Mouse (Mus musculus) CH12.LX (cell line): Measurements from ENCODE around the gene She. TPM values are rescaled to one million over a fixed set of nuclear protein-coding genes. Genes with fewer than 3 reads are reported as not detected.

ENCODE experiments used
- DNase-seq: peaks from one replicate; pipeline ENCODE4 v3.0.0-alpha.2; 2013; ENCODE audit errors: extremely low read depth
- H3K27ac ChIP-seq: 2 replicates; pipeline ENCODE4 v1.5.1; 2012; ENCODE audit warnings: low read depth, mild to moderate bottlenecking, control low read depth, moderate library complexity; ENCODE audit not compliant: insufficient read depth
- H3K27me3 ChIP-seq: replicated peaks from 2 replicates; pipeline ENCODE3; 2012; ENCODE audit warnings: inconsistent platforms
- H3K36me3 ChIP-seq, 2 experiments: replicated peaks in 1 of 2; 2 replicates each; pipeline versions ENCODE3 to v1.6.1; 2012; ENCODE audit warnings: inconsistent platforms in 1 of 2, low read length in 1 of 2, mild to moderate bottlenecking in 1 of 2, mixed read lengths in 1 of 2, moderate library complexity in 1 of 2; ENCODE audit not compliant: control insufficient read depth in 1 of 2, insufficient read depth in 1 of 2
- H3K4me1 ChIP-seq, 2 experiments: 2 replicates each; pipeline ENCODE4 v1.6.1; 2012; ENCODE audit warnings: inconsistent platforms in 1 of 2, moderate library complexity in 1 of 2; ENCODE audit not compliant: insufficient read depth in 2 of 2, control insufficient read depth in 1 of 2
- H3K4me2 ChIP-seq: 2 replicates; pipeline ENCODE4 v1.6.1; 2012; ENCODE audit warnings: low read depth, mild to moderate bottlenecking, control low read depth; ENCODE audit not compliant: poor library complexity, insufficient read depth, severe bottlenecking
- H3K4me3 ChIP-seq, 3 experiments: fragments of 150-350 bp in 1 of 3; sonication (generic) in 1 of 3; replicated peaks in 1 of 3; 2 replicates each; pipeline versions ENCODE3 to v1.5.1; 2011 to 2012; ENCODE audit warnings: low read depth in 2 of 3, low read length in 2 of 3, mild to moderate bottlenecking in 2 of 3, moderate library complexity in 2 of 3, control low read depth in 1 of 3, improper control_type of control experiment in 1 of 3, inconsistent platforms in 1 of 3, mixed read lengths in 1 of 3; ENCODE audit not compliant: poor library complexity in 1 of 3
- H3K79me2 ChIP-seq: replicated peaks from 2 replicates; pipeline ENCODE4 v1.6.1; 2012; ENCODE audit warnings: mild to moderate bottlenecking, moderate library complexity; ENCODE audit not compliant: control insufficient read depth, poor library complexity, insufficient read depth, severe bottlenecking; ENCODE audit errors: extremely low read depth
- H3K9ac ChIP-seq: 2 replicates; pipeline ENCODE4 v1.6.1; 2012; ENCODE audit warnings: low read depth, mild to moderate bottlenecking, control low read depth, moderate library complexity; ENCODE audit not compliant: insufficient read depth
- H3K9me3 ChIP-seq: replicated peaks from 2 replicates; pipeline ENCODE3; 2012; ENCODE audit warnings: low read length, inconsistent platforms, mixed read lengths
- BHLHE40 ChIP-seq: IDR thresholded peaks from 2 replicates; pipeline ENCODE4 v1.6.1; 2011; ENCODE audit warnings: mild to moderate bottlenecking, low read depth, low read length, improper control_type of control experiment
- CHD2 ChIP-seq: IDR thresholded peaks from 2 replicates; pipeline ENCODE4 v1.6.1; 2011; ENCODE audit warnings: low read length, improper control_type of control experiment
- CTCF ChIP-seq, 2 experiments: IDR thresholded peaks in 1 of 2; conservative IDR thresholded peaks in 1 of 2; 2 replicates each; pipeline ENCODE4 v1.5.1; 2011 to 2012; ENCODE audit warnings: low read depth in 2 of 2, low read length in 2 of 2, improper control_type of control experiment in 1 of 2, inconsistent platforms in 1 of 2, mild to moderate bottlenecking in 1 of 2, moderate library complexity in 1 of 2
- E2F4 ChIP-seq: IDR thresholded peaks from 2 replicates; pipeline ENCODE4 v1.6.1; 2011; ENCODE audit warnings: low read depth, low read length, improper control_type of control experiment; ENCODE audit not compliant: insufficient replicate concordance
- ELF1 ChIP-seq: IDR thresholded peaks from 2 replicates; pipeline ENCODE4 v1.6.1; 2014; ENCODE audit warnings: low read depth, mild to moderate bottlenecking, inconsistent platforms, low read length, improper control_type of control experiment
- EP300 ChIP-seq: IDR thresholded peaks from 2 replicates; pipeline ENCODE4 v1.6.1; 2011; ENCODE audit warnings: low read length, improper control_type of control experiment
- ETS1 ChIP-seq: conservative IDR thresholded peaks from 2 replicates; pipeline ENCODE4 v1.6.1; 2012; ENCODE audit warnings: low read depth, mild to moderate bottlenecking, inconsistent platforms, low read length, improper control_type of control experiment, moderate library complexity
- GABPA ChIP-seq: IDR thresholded peaks from 2 replicates; pipeline ENCODE4 v1.6.1; 2012; ENCODE audit warnings: low read depth, low read length, improper control_type of control experiment, inconsistent platforms; ENCODE audit not compliant: insufficient replicate concordance
- HCFC1 ChIP-seq: IDR thresholded peaks from 2 replicates; pipeline ENCODE4 v1.6.1; 2012; ENCODE audit warnings: low read depth, mild to moderate bottlenecking, inconsistent platforms, low read length, improper control_type of control experiment
- JUN ChIP-seq: IDR thresholded peaks from 2 replicates; pipeline ENCODE4 v1.6.1; 2011; ENCODE audit warnings: low read depth, mild to moderate bottlenecking, low read length, improper control_type of control experiment, moderate library complexity; ENCODE audit not compliant: insufficient read depth
- JUND ChIP-seq: conservative IDR thresholded peaks from 2 replicates; pipeline ENCODE4 v1.6.1; 2011; ENCODE audit warnings: low read depth, low read length, improper control_type of control experiment
- MAFK ChIP-seq: IDR thresholded peaks from 2 replicates; pipeline ENCODE4 v1.6.1; 2011; ENCODE audit warnings: low read length, improper control_type of control experiment; ENCODE audit not compliant: insufficient replicate concordance
- MAZ ChIP-seq: IDR thresholded peaks from 2 replicates; pipeline ENCODE4 v1.6.1; 2012; ENCODE audit warnings: low read depth, mild to moderate bottlenecking, inconsistent platforms, low read length, improper control_type of control experiment, moderate library complexity
- MEF2A ChIP-seq: IDR thresholded peaks from 2 replicates; pipeline ENCODE4 v1.6.1; 2014; ENCODE audit warnings: low read depth, mild to moderate bottlenecking, inconsistent platforms, low read length, improper control_type of control experiment, borderline replicate concordance
- MYC ChIP-seq: IDR thresholded peaks from 2 replicates; pipeline ENCODE4 v1.6.1; 2011; ENCODE audit warnings: low read depth, mild to moderate bottlenecking, improper control_type of control experiment, low read length
- PAX5 ChIP-seq: IDR thresholded peaks from 2 replicates; pipeline ENCODE4 v1.6.1; 2012; ENCODE audit warnings: low read length, inconsistent platforms, mixed read lengths
- POLR2AphosphoS2 ChIP-seq: IDR thresholded peaks from 2 replicates; pipeline ENCODE4 v1.6.1; 2011; ENCODE audit warnings: low read depth, low read length, improper control_type of control experiment
- RAD21 ChIP-seq: IDR thresholded peaks from 2 replicates; pipeline ENCODE4 v1.6.1; 2011; ENCODE audit warnings: low read depth, mild to moderate bottlenecking, low read length, improper control_type of control experiment, moderate library complexity
- RCOR1 ChIP-seq: conservative IDR thresholded peaks from 2 replicates; pipeline ENCODE4 v1.6.1; 2012; ENCODE audit warnings: low read depth, mild to moderate bottlenecking, inconsistent platforms, low read length, improper control_type of control experiment
- TCF12 ChIP-seq: IDR thresholded peaks from 2 replicates; pipeline ENCODE4 v1.6.1; 2014; ENCODE audit warnings: low read depth, mild to moderate bottlenecking, inconsistent platforms, low read length, improper control_type of control experiment
- UBTF ChIP-seq: IDR thresholded peaks from 2 replicates; pipeline ENCODE4 v1.6.1; 2012; ENCODE audit warnings: low read depth, mild to moderate bottlenecking, inconsistent platforms, low read length, improper control_type of control experiment, moderate library complexity
- USF1 ChIP-seq: IDR thresholded peaks from 2 replicates; pipeline ENCODE4 v1.6.1; 2014; ENCODE audit warnings: low read depth, mild to moderate bottlenecking, inconsistent platforms, low read length, improper control_type of control experiment
- ZKSCAN1 ChIP-seq: IDR thresholded peaks from 2 replicates; pipeline ENCODE4 v1.6.1; 2012; ENCODE audit warnings: low read depth, inconsistent platforms, low read length, improper control_type of control experiment, borderline replicate concordance
- ZMIZ1 ChIP-seq: IDR thresholded peaks from 2 replicates; pipeline ENCODE4 v1.6.1; 2012; ENCODE audit warnings: low read depth, mild to moderate bottlenecking, inconsistent platforms, low read length, improper control_type of control experiment
- ZNF384 ChIP-seq: IDR thresholded peaks from 2 replicates; pipeline ENCODE4 v1.6.1; 2012; ENCODE audit warnings: low read depth, low read length, improper control_type of control experiment, inconsistent platforms
- dilution Hi-C: fragments of 300-500 bp; cut with MboI; formaldehyde crosslinking; loops from 2 replicates; pipeline ENCODE4 v1.14.3; 2020; ENCODE audit warnings: low sequenced_read_pairs; ENCODE audit not compliant: extremely low pct_unique_long_range_greater_than_20kb, extremely low pct_ligation_motif_present
- in situ Hi-C: fragments of 300-500 bp; cut with MboI; formaldehyde crosslinking; loops from 3 replicates; pipeline ENCODE4 v1.14.3; 2019; ENCODE audit warnings: low sequenced_read_pairs, low pct_ligation_motif_present, low pct_unique_long_range_greater_than_20kb, mixed read lengths
- polyA plus RNA-seq: library from polyadenylated mRNA; unstranded; fragments of >175 nt; gene quantifications from 2 replicates; pipeline ENCODE4 v1.2.1, GENCODE M21; 2012; ENCODE audit warnings: low read depth; ENCODE audit not compliant: insufficient read length
- total RNA-seq, 2 experiments: library from RNA; depleted of rRNA; stranded (reverse); fragments of 300-350 nt in 1 of 2; fragments of >200 nt in 1 of 2; gene quantifications; 2 replicates each; pipeline ENCODE4 v1.2.3; 2012 to 2014

The She gene
- total and polyA plus RNA-seq, 3 experiments, result not detected

GRCm38 (mm10) chr3:89868357-89868756 lies 37.2 kb downstream of the She start:
- Histone ChIP-seq H3K4me1 (peaks cover 9 to 57% of the 10 kb centered on the region in 2 experiments; a peak in 3 of 4 replicates), H3K4me2 (no peak overlapping the region), H3K4me3 (no peak overlapping the region), H3K79me2 (no peaks in the 10 kb centered on the region), H3K9ac (no peak overlapping the region)
- in situ Hi-C loops, result no loop called here
- DNase-seq, result no peak
- TF ChIP-seq ZMIZ1 (no peak), MAZ (no peak), RAD21 (no peak), UBTF (no peak), TCF12 (no peak), USF1 (no peak)
- TF ChIP-seq, all 38 proteins: peak for 0
- Histone ChIP-seq H3K27me3 (peaks cover 2% of the 10 kb centered on the region), H3K9me3 (peaks cover 7% of the 10 kb centered on the region), H3K27ac (no peak overlapping the region), H3K36me3 (peaks cover 0 to 2% of the 10 kb centered on the region in 2 experiments)
- dilution Hi-C loops, result no loop called here

- H3K27me3 ChIP-seq, result peaks cover 2% of the 10 kb centered on the region
- H3K9me3 ChIP-seq, result peaks cover 7% of the 10 kb centered on the region
- in situ Hi-C loops, result no loop called here
- H3K4me3 ChIP-seq, result no peak overlapping the region
- H3K79me2 ChIP-seq, result no peaks in the 10 kb centered on the region
- TF ChIP-seq ELF1 (no peak), GABPA (no peak), JUND (no peak), UBTF (no peak), RAD21 (no peak), POLR2AphosphoS2 (no peak), USF1 (no peak), HCFC1 (no peak), PAX5 (no peak), BHLHE40 (no peak), E2F4 (no peak)
- H3K4me1 ChIP-seq, result peaks cover 9 to 51% of the 10 kb centered on the region in 2 experiments; a peak in 3 of 4 replicates
- H3K27ac ChIP-seq, result no peak overlapping the region
- dilution Hi-C loops, result no loop called here
- H3K9ac ChIP-seq, result no peak overlapping the region
- no peak for DNase-seq
- H3K4me2 ChIP-seq, result no peak overlapping the region
- H3K36me3 ChIP-seq, result peaks cover 0 to 2% of the 10 kb centered on the region in 2 experiments
Observed at GRCm38 (mm10) chr3:89868956-89869355, 37.8 kb downstream of the She start.

- peaks cover 9 to 45% of the 10 kb centered on the region in 2 experiments; a peak in 3 of 4 replicates for H3K4me1 ChIP-seq
- peak overlapping the region; percentile 78; the same call in 1 of the 2 replicates for H3K4me2 ChIP-seq
- H3K27me3 ChIP-seq, result peaks cover 2% of the 10 kb centered on the region
- H3K79me2 ChIP-seq, result no peaks in the 10 kb centered on the region
- no peak overlapping the region for H3K27ac ChIP-seq
- in situ Hi-C loops, result no loop called here
- DNase-seq, result peak; percentile 88
- H3K36me3 ChIP-seq, result peaks cover 0 to 2% of the 10 kb centered on the region in 2 experiments
- H3K4me3 ChIP-seq, result no peak overlapping the region
- no peak overlapping the region for H3K9ac ChIP-seq
- H3K9me3 ChIP-seq, result peaks cover 7% of the 10 kb centered on the region
- dilution Hi-C loops, result no loop called here
- TF ChIP-seq MEF2A (peak; percentile 80), CHD2 (no peak), MAZ (no peak), TCF12 (peak; percentile 94), RCOR1 (no peak), ETS1 (peak; percentile 73), MAFK (peak; percentile 84), EP300 (peak; percentile 85), GABPA (no peak), ELF1 (peak; percentile 44; the same call in 1 of the 2 replicates), USF1 (no peak), ZKSCAN1 (no peak), JUN (no peak), MYC (no peak; the same call in 1 of the 2 replicates), CTCF (conservative IDR thresholded peaks at IDR 0.05 in 1 of 2, IDR thresholded peaks at IDR 0.05 in 1 of 2; ENCODE audit: low read depth in 2 of 2, low read length in 2 of 2) (peak in 1 of 2 experiments; percentile 12; a peak in 1 of 4 replicates), ZNF384 (no peak)
Observed at GRCm38 (mm10) chr3:89869556-89869955, 38.4 kb downstream of the She start.
